Mouse (Mus musculus) small intestine, adult 2 months (tissue): ENCODE results near the gene Bfar. TPM values are rescaled to one million over a fixed set of nuclear protein-coding genes. Genes with fewer than 3 reads are reported as not detected.
"Not testable (repeated sequence)": the region's sequence is repeated elsewhere in the genome, so short reads cannot be mapped to it uniquely, and the experiment has no call there.

Source experiments
- H3K27ac ChIP-seq: fragments of 200-500 bp; 2 replicates; pipeline ENCODE4 v1.5.1; 2012; ENCODE audit warnings: low read depth, low read length, control low read depth, inconsistent platforms; ENCODE audit not compliant: insufficient read depth
- H3K27me3 ChIP-seq: fragments of 200-500 bp; 2 replicates; pipeline ENCODE4 v1.6.1; 2012; ENCODE audit warnings: mild to moderate bottlenecking, moderate library complexity, low read length, inconsistent platforms; ENCODE audit not compliant: control insufficient read depth, insufficient read depth
- H3K36me3 ChIP-seq: fragments of 200-500 bp; 2 replicates; pipeline ENCODE4 v1.6.1; 2012; ENCODE audit warnings: mild to moderate bottlenecking, low read length, control low read depth, inconsistent platforms; ENCODE audit not compliant: control insufficient read depth, insufficient read depth
- H3K4me1 ChIP-seq: fragments of 200-500 bp; 2 replicates; pipeline ENCODE4 v1.6.1; 2012; ENCODE audit warnings: low read length, inconsistent platforms, mixed read lengths; ENCODE audit not compliant: control insufficient read depth, insufficient read depth, insufficient read length
- H3K4me3 ChIP-seq: fragments of 200-500 bp; 2 replicates; pipeline ENCODE4 v1.5.1; 2012; ENCODE audit warnings: low read depth, mild to moderate bottlenecking, control low read depth, inconsistent platforms, low read length, moderate library complexity
- CTCF ChIP-seq: fragments of 200-500 bp; IDR thresholded peaks from 2 replicates; pipeline ENCODE4 v1.5.1; 2012; ENCODE audit warnings: low read depth, mild to moderate bottlenecking, control low read depth, inconsistent platforms, low read length, moderate library complexity, mixed read lengths; ENCODE audit not compliant: insufficient replicate concordance, insufficient read length; ENCODE audit errors: extremely low read depth
- POLR2A ChIP-seq: fragments of 200-500 bp; IDR thresholded peaks from 2 replicates; pipeline ENCODE4 v1.6.1; 2012; ENCODE audit warnings: low read depth, mild to moderate bottlenecking, control low read depth, inconsistent platforms, low read length, moderate library complexity
- WGBS: fragments of 180-500 bp; shearing (Covaris S2); methylation state at CpG from one replicate; pipeline ENCODE4 v1.1.7; 2018; 5-methylcytosine and 5-hydroxymethylcytosine counted together
- polyA plus RNA-seq: library from polyadenylated mRNA; depleted of rRNA; stranded (reverse); fragments of >200 nt; gene quantifications from 2 replicates; pipeline ENCODE4 v1.2.3, GENCODE M21; 2012

Bfar gene
- polyA plus RNA-seq, 1 experiment = 12.8 TPM

GRCm38 (mm10) chr16:13658886-13659285 lies 12.8 kb upstream of the Bfar start:
- no peak overlapping the region for H3K4me3 ChIP-seq
- TF ChIP-seq POLR2A (no peak), CTCF (no peak)
- H3K27me3 ChIP-seq = no peaks in the 10 kb centered on the region
- no peaks in the 10 kb centered on the region for H3K4me1 ChIP-seq
- H3K27ac ChIP-seq = no peak overlapping the region
- peaks cover 29% of the 10 kb centered on the region for H3K36me3 ChIP-seq
- WGBS = 90% methylated on average over 3 of the region's 3 CpGs

DNA sequence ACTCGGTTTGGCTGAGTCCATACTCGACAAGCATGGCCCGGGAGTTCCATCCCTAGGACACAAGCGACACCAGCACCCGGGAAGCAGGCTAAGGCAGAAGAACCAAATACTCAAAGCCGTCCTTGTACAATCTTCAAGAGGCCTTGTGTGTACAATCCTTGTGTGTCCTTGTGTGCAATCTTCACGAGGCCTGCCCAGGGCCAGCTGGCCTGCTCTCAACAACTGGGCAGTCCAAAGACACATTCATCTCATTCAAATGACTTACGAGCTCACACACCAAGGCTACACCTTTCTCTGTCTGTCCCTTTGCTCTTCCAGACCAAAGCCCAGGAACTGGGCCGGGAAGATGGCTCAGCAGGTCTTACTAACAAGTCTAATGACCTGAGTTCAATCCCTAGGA lies 10.9 kb upstream of the Bfar start:
- Histone ChIP-seq H3K27me3 (no peaks in the 10 kb centered on the region), H3K36me3 (peaks cover 22% of the 10 kb centered on the region), H3K27ac (no peak overlapping the region), H3K4me3 (no peak overlapping the region), H3K4me1 (no peaks in the 10 kb centered on the region)
- 92% methylated on average over 9 of the region's 9 CpGs for WGBS
- no peak for TF ChIP-seq POLR2A
- no peak for TF ChIP-seq CTCF

GRCm38 (mm10) chr16:13667878-13668343 lies 3.7 kb upstream of the Bfar start, which contains the start of gene Parn:
TSS of gene Parn (minus strand) at chr16:13668170.
- Histone ChIP-seq H3K27me3 (no peaks in the 10 kb centered on the region), H3K27ac (peak within 1 kb of the TSS; percentile 43; the same call in 1 of the 2 replicates), H3K4me1 (no peaks in the 10 kb centered on the region), H3K4me3 (peak within 1 kb of the TSS; percentile 93), H3K36me3 (peaks cover 11% of the 10 kb centered on the region)
- TF ChIP-seq CTCF = no peak
- peak; percentile 70 for TF ChIP-seq POLR2A
- WGBS = under 1% methylated on average over 35 of the region's 35 CpGs

GRCm38 (mm10) chr16:13668402-13669108 lies 3.1 kb upstream of the Bfar start:
- Histone ChIP-seq H3K4me3 (no peak overlapping the region), H3K36me3 (peaks cover 7% of the 10 kb centered on the region), H3K4me1 (no peaks in the 10 kb centered on the region; the same call in 1 of the 2 replicates), H3K27me3 (no peaks in the 10 kb centered on the region), H3K27ac (no peak overlapping the region)
- no peak for TF ChIP-seq CTCF
- TF ChIP-seq POLR2A = no peak
- WGBS = 76% methylated on average over 10 of the region's 10 CpGs

GRCm38 (mm10) chr16:13669282-13669681 lies 2.4 kb upstream of the Bfar start:
- Histone ChIP-seq H3K4me3 (no peak overlapping the region), H3K4me1 (no peaks in the 10 kb centered on the region; the same call in 1 of the 2 replicates), H3K27me3 (no peaks in the 10 kb centered on the region), H3K27ac (no peak overlapping the region), H3K36me3 (peaks cover 6% of the 10 kb centered on the region)
- 97% methylated on average over 1 of the region's 1 CpGs for WGBS
- TF ChIP-seq POLR2A = no peak

DNA sequence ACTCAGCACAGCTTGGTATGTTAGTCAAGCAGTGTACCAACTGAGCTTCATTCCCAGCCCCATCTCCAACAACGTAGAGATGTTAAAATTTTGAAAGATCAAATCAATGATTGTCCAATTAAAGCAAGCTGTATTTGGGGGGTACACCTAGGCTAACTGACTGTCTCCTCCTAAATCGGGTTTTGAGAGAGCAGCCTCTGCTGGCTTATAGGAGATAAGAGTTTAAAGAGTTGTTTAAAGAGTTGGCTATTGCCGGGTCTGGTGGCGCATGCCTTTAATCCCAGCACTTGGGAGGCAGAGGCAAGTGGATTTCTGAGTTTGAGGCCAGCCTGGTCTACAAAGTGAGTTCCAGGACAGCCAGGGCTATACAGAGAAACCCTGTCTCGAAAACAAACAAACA lies 762 bp upstream of the Bfar start:
- H3K4me1 ChIP-seq, H3K27me3 ChIP-seq, H3K4me3 ChIP-seq, H3K36me3 ChIP-seq: not testable (repeated sequence)
- 60% methylated on average over 5 of the region's 5 CpGs for WGBS
- H3K27ac ChIP-seq = peak overlapping the region; percentile 72; the same call in 1 of the 2 replicates

- under 1% methylated on average over 20 of the region's 20 CpGs for WGBS
- Histone ChIP-seq H3K4me3 (peak overlapping the region; percentile 81), H3K36me3 (peaks cover 8% of the 10 kb centered on the region), H3K27me3 (no peaks in the 10 kb centered on the region), H3K4me1 (no peaks in the 10 kb centered on the region; the same call in 1 of the 2 replicates), H3K27ac (peak overlapping the region; percentile 91)
- TF ChIP-seq CTCF = no peak
- TF ChIP-seq POLR2A = no peak
Measured at GRCm38 (mm10) chr16:13672386-13672898, 784 bp downstream of the Bfar start.
